Mouse (Mus musculus): ENCODE measurements around the gene Cbfb. TPM values are rescaled to one million over a fixed set of nuclear protein-coding genes. Genes with fewer than 3 reads are reported as not detected.

The Cbfb gene
- polyA plus RNA-seq, 1 experiment = 10.9 TPM

DNA sequence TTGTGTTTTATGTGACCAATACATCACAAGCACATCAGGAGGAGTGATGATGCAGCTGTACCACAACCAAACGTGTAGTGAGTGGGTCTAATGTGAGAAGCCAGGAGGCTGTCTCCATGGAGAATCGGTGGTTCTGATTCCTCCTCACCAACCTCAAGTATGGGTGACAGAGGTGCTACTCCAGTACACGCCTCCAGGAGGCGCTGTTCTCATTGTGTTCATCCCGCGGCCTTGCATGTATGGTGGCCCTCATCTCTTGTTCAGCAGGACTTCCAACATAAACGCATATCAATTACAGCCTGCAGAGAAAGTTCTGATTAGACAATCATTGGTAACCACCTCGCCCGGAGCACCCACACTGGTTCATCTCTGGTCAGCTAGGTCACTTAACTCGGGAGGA is 12.9 kb upstream of the Cbfb start:
- WGBS = 44% methylated on average over 10 of the region's 10 CpGs
- peaks cover 7% of the 10 kb centered on the region; the same call in 1 of the 2 replicates for H3K4me1 ChIP-seq (ENCODE audit: control insufficient read depth, insufficient read depth, low read length)
- TF ChIP-seq POLR2A (IDR thresholded peaks at IDR 0.05; ENCODE audit: borderline replicate concordance, extremely low read depth, low read depth, low read length) = no peak
- peak; percentile 88 for TF ChIP-seq CTCF (IDR thresholded peaks at IDR 0.05; ENCODE audit: insufficient read depth, low read length)
- H3K4me3 ChIP-seq (replicated peaks; ENCODE audit: extremely low read depth, low read depth, low read length) = no peak overlapping the region
- DNase-seq = peak; percentile 54

DNA sequence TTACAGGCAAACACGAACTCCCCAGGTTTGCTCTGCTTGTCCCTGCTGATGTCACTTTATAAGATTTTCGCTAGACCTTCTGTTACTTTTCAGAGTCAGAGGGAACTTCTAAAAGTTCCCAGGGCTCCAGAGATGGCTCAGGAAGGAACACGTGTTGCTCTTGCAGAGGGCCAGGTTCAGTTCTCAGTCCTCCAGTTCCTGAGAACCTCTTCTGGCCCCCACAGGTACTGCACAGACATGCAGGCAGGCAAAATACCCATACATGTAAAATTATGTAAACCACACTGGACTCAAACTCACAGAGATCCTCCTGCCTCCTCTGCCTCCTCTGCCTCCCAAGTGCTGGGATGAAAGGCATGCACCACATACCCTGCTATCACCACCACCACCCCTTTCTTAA is 12.4 kb upstream of the Cbfb start:
- Histone ChIP-seq H3K4me3 (replicated peaks; ENCODE audit: extremely low read depth, low read depth, low read length) (no peak overlapping the region), H3K4me1 (ENCODE audit: control insufficient read depth, insufficient read depth, low read length) (peaks cover 4% of the 10 kb centered on the region; the same call in 1 of the 2 replicates)
- TF ChIP-seq POLR2A (IDR thresholded peaks at IDR 0.05; ENCODE audit: borderline replicate concordance, extremely low read depth, low read depth, low read length) = no peak
- TF ChIP-seq CTCF (IDR thresholded peaks at IDR 0.05; ENCODE audit: insufficient read depth, low read length) = no peak
- WGBS = 73% methylated on average over 3 of the region's 3 CpGs
- DNase-seq = no peak

DNA sequence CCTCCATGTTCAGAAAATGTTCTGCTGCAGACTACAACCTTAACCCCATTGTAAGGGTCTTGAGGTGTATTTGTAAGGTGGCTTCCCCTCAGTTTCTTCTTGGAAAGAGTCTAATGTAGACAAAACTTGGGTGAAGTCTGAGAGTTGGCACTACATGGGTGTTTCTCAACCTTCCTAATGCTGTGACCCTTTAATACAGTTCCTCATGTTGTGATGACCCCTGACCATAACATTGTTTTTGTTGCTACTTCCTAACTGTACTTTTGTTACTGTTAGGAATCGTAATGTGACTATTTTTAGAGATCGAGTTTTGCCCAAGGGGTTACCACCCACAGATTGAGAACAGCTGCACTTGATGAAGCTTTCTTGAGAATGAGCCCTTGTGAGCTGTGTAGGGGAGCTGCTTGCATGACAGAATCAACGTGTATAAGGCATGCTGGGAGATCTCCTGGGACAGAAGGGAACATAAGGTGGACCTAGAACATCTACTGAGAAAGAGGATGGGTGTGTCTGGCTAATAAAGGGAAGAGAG is 9.3 kb upstream of the Cbfb start:
- no peaks in the 10 kb centered on the region for H3K4me1 ChIP-seq (ENCODE audit: control insufficient read depth, insufficient read depth, low read length)
- no peak for TF ChIP-seq CTCF (IDR thresholded peaks at IDR 0.05; ENCODE audit: insufficient read depth, low read length)
- no peak for TF ChIP-seq POLR2A (IDR thresholded peaks at IDR 0.05; ENCODE audit: borderline replicate concordance, extremely low read depth, low read depth, low read length)
- DNase-seq = no peak
- WGBS = 14% methylated on average over 3 of the region's 3 CpGs
- H3K4me3 ChIP-seq (replicated peaks; ENCODE audit: extremely low read depth, low read depth, low read length) = no peak overlapping the region

DNA sequence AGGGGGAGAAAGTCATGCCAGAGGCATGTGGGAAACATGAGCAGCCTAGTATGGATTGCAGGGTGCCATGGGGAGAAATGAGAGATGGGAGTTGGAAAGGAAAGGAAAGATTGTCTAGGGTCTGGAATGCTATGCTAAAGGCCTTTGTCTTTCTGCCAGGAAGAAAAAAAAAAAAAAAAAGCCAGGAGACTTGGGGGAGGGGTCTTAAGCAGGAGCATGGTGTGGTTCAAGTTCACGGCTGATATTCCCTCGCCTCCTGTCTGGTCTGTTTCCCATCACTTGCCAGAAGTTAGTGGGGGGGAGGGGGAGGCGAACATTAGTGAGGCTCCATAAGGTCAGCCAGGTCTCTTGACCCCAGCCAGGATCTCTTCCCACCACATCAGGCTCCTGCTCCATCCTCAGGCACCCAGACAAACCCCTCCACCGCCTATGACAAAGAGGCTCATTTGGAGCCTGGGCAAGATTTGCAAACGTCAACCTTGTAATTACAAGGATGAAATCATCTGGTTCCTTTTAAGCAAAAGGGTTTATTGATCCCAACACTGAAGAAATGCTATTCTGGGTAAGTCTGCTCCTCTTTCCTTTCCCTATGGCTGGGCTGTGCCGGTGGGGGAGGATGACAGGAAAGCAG is 6.1 kb upstream of the Cbfb start:
- H3K4me1 ChIP-seq (ENCODE audit: control insufficient read depth, insufficient read depth, low read length) = no peaks in the 10 kb centered on the region
- WGBS = 47% methylated on average over 6 of the region's 6 CpGs
- no peak for DNase-seq
- TF ChIP-seq POLR2A (IDR thresholded peaks at IDR 0.05; ENCODE audit: borderline replicate concordance, extremely low read depth, low read depth, low read length) (no peak), CTCF (IDR thresholded peaks at IDR 0.05; ENCODE audit: insufficient read depth, low read length) (no peak)
- H3K4me3 ChIP-seq (replicated peaks; ENCODE audit: extremely low read depth, low read depth, low read length) = no peak overlapping the region

DNA sequence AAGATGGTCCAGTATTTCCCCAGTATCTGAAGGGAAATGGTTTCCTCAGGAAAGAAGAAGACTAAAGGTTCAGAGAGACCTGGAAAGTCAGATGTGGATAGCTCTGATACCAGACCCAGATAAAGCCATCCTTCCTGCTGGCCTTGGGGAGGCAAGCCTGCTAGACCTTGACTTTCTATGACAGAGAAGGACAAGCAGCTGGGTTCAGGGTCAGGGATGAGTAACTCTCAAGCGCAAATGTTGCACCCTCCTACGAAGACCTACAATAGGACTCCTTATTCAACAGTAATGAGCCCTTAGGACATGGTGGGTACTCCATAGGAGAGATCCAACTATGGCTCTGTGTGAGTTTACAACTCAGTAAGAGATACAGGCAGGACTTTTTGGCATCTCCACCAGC is 5.3 kb upstream of the Cbfb start:
- no peak for DNase-seq
- H3K4me3 ChIP-seq (replicated peaks; ENCODE audit: extremely low read depth, low read depth, low read length) = no peak overlapping the region
- WGBS = 75% methylated on average over 2 of the region's 2 CpGs
- TF ChIP-seq CTCF (IDR thresholded peaks at IDR 0.05; ENCODE audit: insufficient read depth, low read length) = no peak
- no peak for TF ChIP-seq POLR2A (IDR thresholded peaks at IDR 0.05; ENCODE audit: borderline replicate concordance, extremely low read depth, low read depth, low read length)
- no peaks in the 10 kb centered on the region for H3K4me1 ChIP-seq (ENCODE audit: control insufficient read depth, insufficient read depth, low read length)

DNA sequence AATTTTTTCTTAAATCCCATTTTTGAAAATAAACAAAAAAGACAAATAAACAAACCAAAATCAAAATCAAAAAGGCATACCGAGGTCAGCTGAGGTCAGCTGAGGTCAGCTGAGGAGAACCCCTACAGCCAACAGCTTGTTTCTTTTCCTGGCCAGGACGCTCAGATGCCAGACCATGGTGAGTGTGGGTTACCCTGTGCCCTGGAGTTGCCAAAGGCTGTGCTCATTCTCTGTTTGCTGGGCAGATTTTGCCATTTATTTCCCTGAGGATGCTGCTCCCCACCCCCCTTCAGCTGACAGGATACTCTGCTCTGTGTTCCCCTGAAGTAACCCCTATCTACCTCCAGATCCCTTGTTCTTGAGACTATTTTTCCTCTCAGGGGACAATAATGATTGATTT is 3.4 kb upstream of the Cbfb start:
- peaks cover 2% of the 10 kb centered on the region; the same call in 1 of the 2 replicates for H3K4me1 ChIP-seq (ENCODE audit: control insufficient read depth, insufficient read depth, low read length)
- H3K4me3 ChIP-seq (replicated peaks; ENCODE audit: extremely low read depth, low read depth, low read length) = no peak overlapping the region
- no peak for DNase-seq
- WGBS = 65% methylated on average over 2 of the region's 2 CpGs
- TF ChIP-seq CTCF (IDR thresholded peaks at IDR 0.05; ENCODE audit: insufficient read depth, low read length) (no peak), POLR2A (IDR thresholded peaks at IDR 0.05; ENCODE audit: borderline replicate concordance, extremely low read depth, low read depth, low read length) (no peak)

DNA sequence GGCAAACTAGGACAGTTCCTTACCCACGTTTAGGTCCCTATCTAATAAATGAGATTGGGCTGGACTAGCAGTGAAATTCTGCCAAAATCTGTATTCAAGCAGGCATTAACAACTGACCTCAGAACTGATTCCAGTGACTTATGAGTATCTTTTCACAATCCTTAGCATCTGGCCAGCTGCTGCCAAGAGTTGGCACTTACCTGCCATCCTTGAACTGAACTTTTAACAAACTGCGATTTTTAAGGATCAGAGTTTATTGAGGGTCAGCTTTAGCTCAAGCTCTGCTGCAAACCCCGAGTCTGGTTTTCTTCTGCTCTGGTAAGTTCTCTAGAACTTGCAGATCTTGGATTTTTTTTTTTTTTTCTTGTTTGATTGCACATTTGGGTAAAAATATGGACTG is 892 bp upstream of the Cbfb start:
- TF ChIP-seq POLR2A (IDR thresholded peaks at IDR 0.05; ENCODE audit: borderline replicate concordance, extremely low read depth, low read depth, low read length) (no peak), CTCF (IDR thresholded peaks at IDR 0.05; ENCODE audit: insufficient read depth, low read length) (no peak)
- WGBS = 44% methylated on average over 3 of the region's 3 CpGs
- Histone ChIP-seq H3K4me1 (ENCODE audit: control insufficient read depth, insufficient read depth, low read length) (peaks cover 5% of the 10 kb centered on the region; the same call in 1 of the 2 replicates), H3K4me3 (replicated peaks; ENCODE audit: extremely low read depth, low read depth, low read length) (no peak overlapping the region)
- no peak for DNase-seq

DNA sequence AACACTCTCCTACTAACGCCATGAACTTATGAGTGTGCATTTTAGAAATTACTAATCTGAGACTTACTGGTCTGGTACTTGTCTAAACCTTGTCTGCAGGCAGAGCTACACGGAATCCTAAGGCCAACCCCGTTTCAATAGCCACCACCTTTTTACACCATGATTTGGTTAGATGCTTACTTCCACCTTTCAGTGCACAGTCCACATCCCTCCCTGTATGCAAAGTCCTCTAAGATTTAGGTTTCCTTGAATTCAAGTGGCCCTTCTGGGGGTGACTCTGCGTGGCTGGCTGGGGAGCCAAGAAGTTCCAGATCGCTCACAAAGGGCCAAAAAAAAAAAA is 463 bp upstream of the Cbfb start:
- WGBS = 2% methylated on average over 5 of the region's 5 CpGs
- TF ChIP-seq CTCF (IDR thresholded peaks at IDR 0.05; ENCODE audit: insufficient read depth, low read length) = no peak
- TF ChIP-seq POLR2A (IDR thresholded peaks at IDR 0.05; ENCODE audit: borderline replicate concordance, extremely low read depth, low read depth, low read length) = no peak
- no peak for DNase-seq
- Histone ChIP-seq H3K4me1 (ENCODE audit: control insufficient read depth, insufficient read depth, low read length) (peaks cover 6% of the 10 kb centered on the region; the same call in 1 of the 2 replicates), H3K4me3 (replicated peaks; ENCODE audit: extremely low read depth, low read depth, low read length) (peak overlapping the region; percentile 62)

DNA sequence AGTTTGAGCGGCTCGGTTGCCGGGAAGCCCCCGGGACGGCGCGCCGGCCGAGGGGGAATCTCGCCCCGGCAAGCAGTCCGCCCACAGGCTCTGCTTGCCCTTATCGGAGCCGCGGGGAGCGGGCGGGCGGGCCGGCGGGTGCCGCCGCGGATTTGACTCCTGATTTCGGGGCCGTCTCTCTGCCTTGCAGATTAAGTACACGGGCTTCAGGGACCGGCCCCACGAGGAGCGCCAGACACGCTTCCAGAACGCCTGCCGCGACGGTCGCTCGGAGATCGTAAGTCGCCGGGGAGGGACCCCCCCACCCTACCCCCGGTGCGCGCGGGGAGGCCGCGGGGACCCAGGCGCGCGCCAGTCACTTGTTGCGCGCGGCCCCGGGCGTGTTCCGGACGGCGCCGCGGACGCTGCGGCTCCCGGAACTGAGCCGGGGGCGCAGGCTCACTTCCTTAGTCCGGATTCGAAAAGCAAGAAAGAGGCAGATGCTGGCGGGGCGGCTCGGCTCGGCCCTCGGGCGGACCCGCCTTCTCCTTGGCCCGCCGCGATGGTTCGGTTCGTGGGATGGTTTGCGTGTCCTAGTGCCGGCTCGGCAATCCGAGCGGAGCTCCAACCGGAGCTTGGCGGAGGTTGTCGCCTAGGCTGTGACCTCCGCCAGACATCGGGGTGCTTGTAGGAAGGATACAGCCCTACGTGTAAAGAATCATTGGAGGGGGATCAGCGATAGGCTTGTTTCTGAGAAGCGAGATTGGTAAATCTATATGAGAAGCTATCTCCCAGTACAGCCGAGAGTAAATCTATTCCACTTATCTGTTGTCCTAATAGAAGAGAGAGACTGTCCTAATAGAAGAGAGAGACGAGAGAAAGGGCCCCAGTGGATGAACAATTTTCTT is 885 bp downstream of the Cbfb start:
- TF ChIP-seq CTCF (IDR thresholded peaks at IDR 0.05; ENCODE audit: insufficient read depth, low read length) (no peak), POLR2A (IDR thresholded peaks at IDR 0.05; ENCODE audit: borderline replicate concordance, extremely low read depth, low read depth, low read length) (no peak)
- H3K4me3 ChIP-seq (replicated peaks; ENCODE audit: extremely low read depth, low read depth, low read length) = peak overlapping the region; percentile 93
- DNase-seq = peak; percentile 67
- under 1% methylated on average over 91 of the region's 92 CpGs for WGBS
- peaks cover 6% of the 10 kb centered on the region; the same call in 1 of the 2 replicates for H3K4me1 ChIP-seq (ENCODE audit: control insufficient read depth, insufficient read depth, low read length)
